Mouse (Mus musculus) ES-E14 (cell line): Measurements from ENCODE around the gene Midn.

ENCODE experiments used
- HCFC1 ChIP-seq: IDR thresholded peaks from 2 replicates; pipeline ENCODE4 v1.6.1; 2012; ENCODE audit warnings: low read length, inconsistent platforms, borderline replicate concordance; ENCODE audit not compliant: insufficient read depth
- MAFK ChIP-seq: IDR thresholded peaks from 2 replicates; pipeline ENCODE4 v1.6.1; 2014; ENCODE audit warnings: mild to moderate bottlenecking, low read depth, low read length, inconsistent platforms; ENCODE audit not compliant: insufficient read depth
- ZC3H11A ChIP-seq: IDR thresholded peaks from 2 replicates; pipeline ENCODE4 v1.6.1; 2012; ENCODE audit warnings: low read depth, mild to moderate bottlenecking, inconsistent platforms, low read length, borderline replicate concordance
- ZNF384 ChIP-seq: IDR thresholded peaks from 2 replicates; pipeline ENCODE4 v1.6.1; 2012; ENCODE audit warnings: low read depth, low read length, inconsistent platforms

GRCm38 (mm10) chr10:80147146-80147718 is 840 bp upstream of the Midn start:
- no peak for TF ChIP-seq ZC3H11A
- no peak for TF ChIP-seq MAFK
- no peak for TF ChIP-seq ZNF384
- TF ChIP-seq HCFC1: no peak
